Mouse (Mus musculus): ENCODE data around the gene Cerk. TPM values are rescaled to one million over a fixed set of nuclear protein-coding genes. Genes with fewer than 3 reads are reported as not detected.

Cerk gene
- polyA plus RNA-seq, 1 experiment from 2014 or later = 27.0 TPM

- no peaks in the 10 kb centered on the region for H3K36me3 ChIP-seq (ENCODE audit: control insufficient read depth, insufficient read depth, low read length)
- H3K27me3 ChIP-seq (ENCODE audit: control insufficient read depth, insufficient read depth, low read length) = no peaks in the 10 kb centered on the region; the same call in 1 of the 2 replicates
- no peak overlapping the region for H3K9ac ChIP-seq (replicated peaks; ENCODE audit: low read depth, low read length)
- 0 out of 2 replicates have a peak overlapping the region, but pooled peaks have one; percentile 44 for H3K27ac ChIP-seq (ENCODE audit: low read depth, low read length)
- peaks cover 18% of the 10 kb centered on the region for H3K4me1 ChIP-seq (ENCODE audit: control insufficient read depth, insufficient read depth, low read length)
- 38% methylated on average over 10 of the region's 10 CpGs for WGBS
- H3K4me3 ChIP-seq (ENCODE audit: low read depth, low read length) = no peak overlapping the region
- H3K9me3 ChIP-seq (ENCODE audit: control insufficient read depth, low read length) = no peaks in the 10 kb centered on the region
- no peak overlapping the region for H3K4me2 ChIP-seq (ENCODE audit: low read depth, low read length)
- ATAC-seq (ENCODE audit: low read depth) = no peak
Observed at GRCm38 (mm10) chr15:86188746-86189470, 3.0 kb upstream of the Cerk start.

- Histone ChIP-seq H3K9me3 (ENCODE audit: control insufficient read depth, low read length) (no peaks in the 10 kb centered on the region), H3K4me3 (ENCODE audit: low read depth, low read length) (no peak overlapping the region), H3K4me1 (ENCODE audit: control insufficient read depth, insufficient read depth, low read length) (peaks cover 23% of the 10 kb centered on the region), H3K27me3 (ENCODE audit: control insufficient read depth, insufficient read depth, low read length) (no peaks in the 10 kb centered on the region; the same call in 1 of the 2 replicates), H3K4me2 (ENCODE audit: low read depth, low read length) (no peak overlapping the region), H3K36me3 (ENCODE audit: control insufficient read depth, insufficient read depth, low read length) (no peaks in the 10 kb centered on the region), H3K27ac (ENCODE audit: low read depth, low read length) (peak overlapping the region; percentile 44; the same call in 1 of the 2 replicates), H3K9ac (replicated peaks; ENCODE audit: low read depth, low read length) (no peak overlapping the region)
- WGBS = 14% methylated on average over 5 of the region's 5 CpGs
- peak; percentile 59; the same call in 1 of the 2 replicates for ATAC-seq (ENCODE audit: low read depth)
Observed at GRCm38 (mm10) chr15:86188186-86188585, 2.2 kb upstream of the Cerk start.

- Histone ChIP-seq H3K4me1 (ENCODE audit: control insufficient read depth, insufficient read depth, low read length) (peaks cover 34% of the 10 kb centered on the region), H3K4me3 (ENCODE audit: low read depth, low read length) (no peak overlapping the region; the same call in 1 of the 2 replicates), H3K4me2 (ENCODE audit: low read depth, low read length) (peak overlapping the region; percentile 84), H3K36me3 (ENCODE audit: control insufficient read depth, insufficient read depth, low read length) (no peaks in the 10 kb centered on the region), H3K9ac (replicated peaks; ENCODE audit: low read depth, low read length) (no peak overlapping the region), H3K27ac (ENCODE audit: low read depth, low read length) (no peak overlapping the region), H3K9me3 (ENCODE audit: control insufficient read depth, low read length) (no peaks in the 10 kb centered on the region), H3K27me3 (ENCODE audit: control insufficient read depth, insufficient read depth, low read length) (no peaks in the 10 kb centered on the region; the same call in 1 of the 2 replicates)
- 65% methylated on average over 3 of the region's 3 CpGs for WGBS
- no peak for ATAC-seq (ENCODE audit: low read depth)
Observed at GRCm38 (mm10) chr15:86186686-86187085, 745 bp upstream of the Cerk start.

- peak overlapping the region; percentile 92 for H3K4me3 ChIP-seq (ENCODE audit: low read depth, low read length)
- peak overlapping the region; percentile 84 for H3K4me2 ChIP-seq (ENCODE audit: low read depth, low read length)
- no peaks in the 10 kb centered on the region for H3K36me3 ChIP-seq (ENCODE audit: control insufficient read depth, insufficient read depth, low read length)
- H3K9me3 ChIP-seq (ENCODE audit: control insufficient read depth, low read length) = no peaks in the 10 kb centered on the region
- H3K27ac ChIP-seq (ENCODE audit: low read depth, low read length) = peak overlapping the region; percentile 96
- H3K9ac ChIP-seq (replicated peaks; ENCODE audit: low read depth, low read length) = peak overlapping the region; percentile 98
- peaks cover 35% of the 10 kb centered on the region for H3K4me1 ChIP-seq (ENCODE audit: control insufficient read depth, insufficient read depth, low read length)
- under 1% methylated on average over 70 of the region's 70 CpGs for WGBS
- H3K27me3 ChIP-seq (ENCODE audit: control insufficient read depth, insufficient read depth, low read length) = no peaks in the 10 kb centered on the region; the same call in 1 of the 2 replicates
- ATAC-seq (ENCODE audit: low read depth) = peak; percentile 53
Observed at GRCm38 (mm10) chr15:86184851-86185688, 871 bp downstream of the Cerk start.

GRCm38 (mm10) chr15:86184071-86184470, 1.9 kb downstream of the Cerk start:
- H3K27me3 ChIP-seq (ENCODE audit: control insufficient read depth, insufficient read depth, low read length) = no peaks in the 10 kb centered on the region; the same call in 1 of the 2 replicates
- peak overlapping the region; percentile 2; the same call in 1 of the 2 replicates for H3K27ac ChIP-seq (ENCODE audit: low read depth, low read length)
- 75% methylated on average over 5 of the region's 5 CpGs for WGBS
- peak overlapping the region; percentile 92 for H3K4me3 ChIP-seq (ENCODE audit: low read depth, low read length)
- H3K9me3 ChIP-seq (ENCODE audit: control insufficient read depth, low read length) = no peaks in the 10 kb centered on the region
- H3K4me2 ChIP-seq (ENCODE audit: low read depth, low read length) = peak overlapping the region; percentile 84
- no peaks in the 10 kb centered on the region for H3K36me3 ChIP-seq (ENCODE audit: control insufficient read depth, insufficient read depth, low read length)
- peaks cover 35% of the 10 kb centered on the region for H3K4me1 ChIP-seq (ENCODE audit: control insufficient read depth, insufficient read depth, low read length)
- H3K9ac ChIP-seq (replicated peaks; ENCODE audit: low read depth, low read length) = peak overlapping the region; percentile 98; the same call in 1 of the 2 replicates
- no peak for ATAC-seq (ENCODE audit: low read depth)

- Histone ChIP-seq H3K36me3 (ENCODE audit: control insufficient read depth, insufficient read depth, low read length) (no peaks in the 10 kb centered on the region), H3K4me3 (ENCODE audit: low read depth, low read length) (no peak overlapping the region), H3K4me1 (ENCODE audit: control insufficient read depth, insufficient read depth, low read length) (peaks cover 34% of the 10 kb centered on the region), H3K9me3 (ENCODE audit: control insufficient read depth, low read length) (no peaks in the 10 kb centered on the region), H3K9ac (replicated peaks; ENCODE audit: low read depth, low read length) (no peak overlapping the region), H3K27ac (ENCODE audit: low read depth, low read length) (no peak overlapping the region), H3K27me3 (ENCODE audit: control insufficient read depth, insufficient read depth, low read length) (no peaks in the 10 kb centered on the region; the same call in 1 of the 2 replicates), H3K4me2 (ENCODE audit: low read depth, low read length) (peak overlapping the region; percentile 84; the same call in 1 of the 2 replicates)
- 91% methylated on average over 8 of the region's 8 CpGs for WGBS
- no peak for ATAC-seq (ENCODE audit: low read depth)
Observed at GRCm38 (mm10) chr15:86183484-86183883, 2.5 kb downstream of the Cerk start.

GRCm38 (mm10) chr15:86182646-86183045, 3.3 kb downstream of the Cerk start:
- no peaks in the 10 kb centered on the region for H3K9me3 ChIP-seq (ENCODE audit: control insufficient read depth, low read length)
- 50% methylated on average over 13 of the region's 13 CpGs for WGBS
- no peak overlapping the region for H3K4me3 ChIP-seq (ENCODE audit: low read depth, low read length)
- no peaks in the 10 kb centered on the region; the same call in 1 of the 2 replicates for H3K27me3 ChIP-seq (ENCODE audit: control insufficient read depth, insufficient read depth, low read length)
- ATAC-seq (ENCODE audit: low read depth) = no peak
- H3K4me2 ChIP-seq (ENCODE audit: low read depth, low read length) = no peak overlapping the region; the same call in 1 of the 2 replicates
- H3K9ac ChIP-seq (replicated peaks; ENCODE audit: low read depth, low read length) = no peak overlapping the region
- H3K36me3 ChIP-seq (ENCODE audit: control insufficient read depth, insufficient read depth, low read length) = no peaks in the 10 kb centered on the region
- peaks cover 28% of the 10 kb centered on the region for H3K4me1 ChIP-seq (ENCODE audit: control insufficient read depth, insufficient read depth, low read length)
- H3K27ac ChIP-seq (ENCODE audit: low read depth, low read length) = peak overlapping the region; percentile 60

GRCm38 (mm10) chr15:86181941-86182439, 4.0 kb downstream of the Cerk start:
- ATAC-seq (ENCODE audit: low read depth) = no peak
- H3K9ac ChIP-seq (replicated peaks; ENCODE audit: low read depth, low read length) = no peak overlapping the region
- 48% methylated on average over 11 of the region's 11 CpGs for WGBS
- H3K36me3 ChIP-seq (ENCODE audit: control insufficient read depth, insufficient read depth, low read length) = no peaks in the 10 kb centered on the region
- peak overlapping the region; percentile 60 for H3K27ac ChIP-seq (ENCODE audit: low read depth, low read length)
- no peak overlapping the region; the same call in 1 of the 2 replicates for H3K4me2 ChIP-seq (ENCODE audit: low read depth, low read length)
- H3K4me3 ChIP-seq (ENCODE audit: low read depth, low read length) = no peak overlapping the region
- no peaks in the 10 kb centered on the region; the same call in 1 of the 2 replicates for H3K27me3 ChIP-seq (ENCODE audit: control insufficient read depth, insufficient read depth, low read length)
- no peaks in the 10 kb centered on the region for H3K9me3 ChIP-seq (ENCODE audit: control insufficient read depth, low read length)
- peaks cover 28% of the 10 kb centered on the region for H3K4me1 ChIP-seq (ENCODE audit: control insufficient read depth, insufficient read depth, low read length)

Measured in neural tube, embryonic 14.5 days (tissue).